Mouse (Mus musculus): ENCODE measurements around the gene Sc5d. TPM values are rescaled to one million over a fixed set of nuclear protein-coding genes. Genes with fewer than 3 reads are reported as not detected.

Gene Sc5d
- polyA plus RNA-seq, 1 experiment from 2014 or later, result 36.0 TPM

DNA sequence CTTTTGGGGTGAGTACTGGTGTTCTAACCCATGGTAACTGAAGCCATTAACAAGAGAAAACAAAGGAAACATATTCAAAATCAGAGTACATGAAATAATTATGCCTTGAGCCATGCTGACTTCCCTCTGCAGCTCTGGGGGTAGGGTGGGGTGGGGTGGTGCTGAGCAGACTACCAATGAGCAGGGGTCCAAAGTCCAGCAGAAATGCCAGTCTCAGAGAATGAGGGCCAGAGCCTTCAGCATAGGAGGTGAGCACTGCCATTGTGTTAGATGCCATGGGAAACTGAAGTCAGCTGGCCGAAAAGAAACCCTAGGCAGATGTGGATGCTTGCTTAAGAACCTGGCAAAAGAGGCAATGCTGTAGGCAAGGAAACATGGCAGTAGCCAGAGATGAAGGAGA is 36.3 kb downstream of the Sc5d start:
- Histone ChIP-seq H3K9ac (ENCODE audit: low read depth, low read length) (no peak overlapping the region), H3K4me2 (ENCODE audit: low read length) (no peak overlapping the region), H3K27ac (no peak overlapping the region), H3K4me1 (replicated peaks; ENCODE audit: insufficient read depth, low read length) (no peaks in the 10 kb centered on the region), H3K36me3 (ENCODE audit: insufficient read depth, low read length) (no peaks in the 10 kb centered on the region), H3K27me3 (ENCODE audit: insufficient read depth, low read length) (no peaks in the 10 kb centered on the region), H3K4me3 (replicated peaks; ENCODE audit: low read depth, low read length) (no peak overlapping the region), H3K9me3 (replicated peaks; ENCODE audit: low read length) (no peaks in the 10 kb centered on the region)
- no peak for TF ChIP-seq CTCF (IDR thresholded peaks at IDR 0.05; ENCODE audit: low read depth)
- 72% methylated on average over 1 of the region's 1 CpGs for WGBS
- DNase-seq (ENCODE audit: low spot score), result no peak
- no peak for ATAC-seq (replicated peaks; ENCODE audit: low FRiP score, low read depth)

DNA sequence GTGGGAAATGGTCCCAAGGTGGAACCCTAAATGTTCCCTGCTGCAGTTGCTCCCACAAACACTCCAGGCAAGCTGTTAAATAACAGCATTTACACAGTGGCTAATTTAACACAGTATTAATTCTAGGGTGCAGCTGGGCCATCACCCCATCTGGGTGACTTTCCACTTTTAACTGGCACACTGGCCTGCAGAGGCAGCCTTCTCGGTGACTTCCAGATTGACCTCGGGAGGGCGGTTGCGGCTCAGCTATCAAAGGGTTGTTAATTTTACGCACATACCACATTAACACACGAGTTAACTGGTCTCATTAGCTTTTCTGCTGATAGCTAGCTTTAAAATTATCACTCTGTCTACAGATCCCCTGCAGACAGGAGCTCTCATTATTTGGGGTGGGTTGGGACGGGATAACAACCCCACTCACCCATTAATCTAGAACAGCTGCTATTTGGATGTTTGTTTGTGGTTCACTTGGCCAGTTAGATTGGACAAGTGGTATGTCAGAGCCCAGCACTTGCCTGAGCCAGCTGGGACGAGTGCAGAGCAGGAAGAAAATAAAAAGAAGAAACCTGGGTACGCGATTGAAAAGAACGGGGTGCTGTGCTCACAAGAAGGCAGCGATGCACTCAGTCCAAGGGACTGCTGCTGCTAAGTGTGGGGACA is 44.9 kb downstream of the Sc5d start:
- H3K27ac ChIP-seq, result no peak overlapping the region
- DNase-seq (ENCODE audit: low spot score), result peak; percentile 40
- H3K4me2 ChIP-seq (ENCODE audit: low read length), result no peak overlapping the region
- H3K27me3 ChIP-seq (ENCODE audit: insufficient read depth, low read length), result no peaks in the 10 kb centered on the region
- no peak overlapping the region for H3K4me3 ChIP-seq (replicated peaks; ENCODE audit: low read depth, low read length)
- H3K36me3 ChIP-seq (ENCODE audit: insufficient read depth, low read length), result no peaks in the 10 kb centered on the region
- peaks cover 12% of the 10 kb centered on the region; the same call in 1 of the 2 replicates for H3K4me1 ChIP-seq (replicated peaks; ENCODE audit: insufficient read depth, low read length)
- 18% methylated on average over 12 of the region's 12 CpGs for WGBS
- no peaks in the 10 kb centered on the region for H3K9me3 ChIP-seq (replicated peaks; ENCODE audit: low read length)
- no peak overlapping the region for H3K9ac ChIP-seq (ENCODE audit: low read depth, low read length)
- 0 out of 2 replicates have a peak, but pooled peaks have one; percentile 4 for TF ChIP-seq CTCF (IDR thresholded peaks at IDR 0.05; ENCODE audit: low read depth)
- no peak; the same call in 1 of the 2 replicates for ATAC-seq (replicated peaks; ENCODE audit: low FRiP score, low read depth)

DNA sequence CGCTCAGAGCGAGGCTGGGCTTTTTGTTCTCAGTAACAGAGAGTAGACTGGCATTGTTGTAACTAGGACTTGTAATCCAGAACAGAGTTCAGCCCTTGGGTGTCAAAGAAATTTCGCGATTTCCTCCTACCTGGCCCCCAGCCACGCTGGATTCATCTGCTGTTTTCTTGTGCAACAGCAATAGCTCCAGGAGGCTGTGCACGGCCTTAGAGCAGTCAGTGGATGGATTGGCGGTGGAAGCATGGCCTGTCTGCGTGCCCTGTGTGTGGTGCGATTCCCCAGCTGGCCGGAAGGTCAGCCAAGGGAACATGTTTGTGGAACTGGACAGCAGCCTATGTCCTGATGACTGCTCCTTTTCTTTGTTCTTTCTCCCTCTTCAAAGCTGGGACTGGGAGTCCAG is 46.4 kb downstream of the Sc5d start:
- H3K9ac ChIP-seq (ENCODE audit: low read depth, low read length), result no peak overlapping the region
- no peak overlapping the region for H3K27ac ChIP-seq
- H3K9me3 ChIP-seq (replicated peaks; ENCODE audit: low read length), result no peaks in the 10 kb centered on the region
- H3K36me3 ChIP-seq (ENCODE audit: insufficient read depth, low read length), result no peaks in the 10 kb centered on the region
- no peaks in the 10 kb centered on the region for H3K27me3 ChIP-seq (ENCODE audit: insufficient read depth, low read length)
- no peak overlapping the region for H3K4me2 ChIP-seq (ENCODE audit: low read length)
- DNase-seq (ENCODE audit: low spot score), result no peak
- peaks cover 12% of the 10 kb centered on the region; the same call in 1 of the 2 replicates for H3K4me1 ChIP-seq (replicated peaks; ENCODE audit: insufficient read depth, low read length)
- WGBS, result 69% methylated on average over 10 of the region's 10 CpGs
- TF ChIP-seq CTCF (IDR thresholded peaks at IDR 0.05; ENCODE audit: low read depth), result no peak
- no peak overlapping the region for H3K4me3 ChIP-seq (replicated peaks; ENCODE audit: low read depth, low read length)
- no peak for ATAC-seq (replicated peaks; ENCODE audit: low FRiP score, low read depth)

DNA sequence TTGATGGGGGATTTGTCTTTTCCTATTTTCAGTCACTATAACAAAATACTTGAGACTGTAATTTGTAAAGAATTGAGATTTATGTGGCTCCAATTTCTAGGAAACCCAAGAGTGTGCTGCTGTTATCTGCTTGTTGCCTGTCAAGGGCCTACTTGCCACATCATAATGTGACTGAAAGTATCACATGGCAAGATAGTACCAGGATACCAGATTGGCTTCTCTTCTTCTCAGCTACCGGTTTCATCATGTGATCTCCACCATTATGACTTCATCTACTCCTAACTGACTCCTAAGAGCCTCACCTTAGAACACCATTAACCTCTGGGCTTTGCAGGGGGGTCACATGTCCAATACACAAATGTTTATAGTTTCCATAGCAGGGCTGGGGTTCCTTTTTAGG is 49.9 kb downstream of the Sc5d start:
- 67% methylated on average over 1 of the region's 1 CpGs for WGBS

DNA sequence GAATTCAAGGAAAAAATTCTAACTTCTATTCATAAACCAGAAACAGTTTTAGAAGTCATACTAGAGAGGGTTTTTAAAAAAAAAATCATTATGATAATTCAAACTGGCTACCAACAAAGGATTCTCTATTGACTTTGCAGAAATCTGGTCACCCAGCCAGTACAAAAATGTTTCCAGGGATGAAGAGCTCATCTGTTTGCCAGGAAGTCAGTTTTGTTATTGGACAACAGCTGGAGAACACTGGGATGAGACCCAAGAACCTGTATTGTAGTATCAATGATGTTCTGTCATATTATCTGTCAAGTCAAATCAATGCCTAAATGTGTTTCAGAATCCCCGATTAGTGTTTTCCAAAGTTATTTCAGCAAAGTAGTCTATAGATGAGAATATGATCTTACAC is 50.9 kb downstream of the Sc5d start:
- no peaks in the 10 kb centered on the region for H3K9me3 ChIP-seq (replicated peaks; ENCODE audit: low read length)
- H3K36me3 ChIP-seq (ENCODE audit: insufficient read depth, low read length), result no peaks in the 10 kb centered on the region
- H3K9ac ChIP-seq (ENCODE audit: low read depth, low read length), result no peak overlapping the region
- ATAC-seq (replicated peaks; ENCODE audit: low FRiP score, low read depth) (no peak), DNase-seq (ENCODE audit: low spot score) (no peak)
- H3K27me3 ChIP-seq (ENCODE audit: insufficient read depth, low read length), result no peaks in the 10 kb centered on the region
- H3K4me2 ChIP-seq (ENCODE audit: low read length), result no peak overlapping the region
- H3K27ac ChIP-seq, result no peak overlapping the region
- H3K4me1 ChIP-seq (replicated peaks; ENCODE audit: insufficient read depth, low read length), result 0 out of 2 replicates have a peak, but pooled peaks cover 1% of the 10 kb centered on the region
- no peak for TF ChIP-seq CTCF (IDR thresholded peaks at IDR 0.05; ENCODE audit: low read depth)
- WGBS, result 90% methylated on average over 1 of the region's 1 CpGs
- H3K4me3 ChIP-seq (replicated peaks; ENCODE audit: low read depth, low read length), result no peak overlapping the region

More for the DNA sequence above, 49.9 kb downstream of the Sc5d start:
- Histone ChIP-seq H3K27ac (no peak overlapping the region), H3K9ac (ENCODE audit: low read depth, low read length) (no peak overlapping the region), H3K4me2 (ENCODE audit: low read length) (no peak overlapping the region), H3K36me3 (ENCODE audit: insufficient read depth, low read length) (no peaks in the 10 kb centered on the region), H3K27me3 (ENCODE audit: insufficient read depth, low read length) (no peaks in the 10 kb centered on the region), H3K4me3 (replicated peaks; ENCODE audit: low read depth, low read length) (no peak overlapping the region), H3K4me1 (replicated peaks; ENCODE audit: insufficient read depth, low read length) (peaks cover 11% of the 10 kb centered on the region; the same call in 1 of the 2 replicates), H3K9me3 (replicated peaks; ENCODE audit: low read length) (no peaks in the 10 kb centered on the region)
- ATAC-seq (replicated peaks; ENCODE audit: low FRiP score, low read depth) (no peak), DNase-seq (ENCODE audit: low spot score) (no peak)
- TF ChIP-seq CTCF (IDR thresholded peaks at IDR 0.05; ENCODE audit: low read depth), result no peak

DNA sequence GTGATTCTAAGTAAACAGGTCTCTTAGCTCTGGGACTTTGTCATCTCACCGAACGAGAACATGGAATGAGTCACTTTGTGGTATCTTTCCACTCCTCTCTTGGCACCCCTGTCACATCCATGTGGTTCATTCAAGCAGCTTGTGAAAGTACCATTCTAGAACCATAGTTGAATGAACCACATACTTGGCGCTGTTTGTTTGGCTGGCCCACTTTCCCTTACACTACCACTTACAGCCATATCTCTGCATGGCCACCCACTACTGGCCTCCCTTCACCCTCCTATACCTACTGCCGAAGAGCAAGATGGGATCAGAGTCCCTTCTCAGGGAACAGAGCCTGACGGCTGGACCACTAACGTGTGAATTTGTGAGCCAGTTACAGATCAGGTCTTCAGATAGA is 54.4 kb downstream of the Sc5d start:
- H3K4me3 ChIP-seq (replicated peaks; ENCODE audit: low read depth, low read length), result no peak overlapping the region
- H3K9me3 ChIP-seq (replicated peaks; ENCODE audit: low read length), result no peaks in the 10 kb centered on the region
- 87% methylated on average over 6 of the region's 6 CpGs for WGBS
- H3K4me2 ChIP-seq (ENCODE audit: low read length), result no peak overlapping the region
- no peak overlapping the region for H3K27ac ChIP-seq
- H3K4me1 ChIP-seq (replicated peaks; ENCODE audit: insufficient read depth, low read length), result no peaks in the 10 kb centered on the region
- no peaks in the 10 kb centered on the region for H3K36me3 ChIP-seq (ENCODE audit: insufficient read depth, low read length)
- H3K27me3 ChIP-seq (ENCODE audit: insufficient read depth, low read length), result no peaks in the 10 kb centered on the region
- H3K9ac ChIP-seq (ENCODE audit: low read depth, low read length), result no peak overlapping the region
- no peak for ATAC-seq (replicated peaks; ENCODE audit: low FRiP score, low read depth)
- no peak for TF ChIP-seq CTCF (IDR thresholded peaks at IDR 0.05; ENCODE audit: low read depth)
- no peak for DNase-seq (ENCODE audit: low spot score)

Data from kidney, postnatal 0 days (tissue).